Mouse (Mus musculus): Measurements from ENCODE around the gene Igfbp7. TPM values are rescaled to one million over a fixed set of nuclear protein-coding genes. Genes with fewer than 3 reads are reported as not detected.
A peak's percentile ranks its signal among the peaks of the same experiment; 100 is the strongest.

Gene Igfbp7
- polyA plus RNA-seq, 1 experiment, result 201 TPM

DNA sequence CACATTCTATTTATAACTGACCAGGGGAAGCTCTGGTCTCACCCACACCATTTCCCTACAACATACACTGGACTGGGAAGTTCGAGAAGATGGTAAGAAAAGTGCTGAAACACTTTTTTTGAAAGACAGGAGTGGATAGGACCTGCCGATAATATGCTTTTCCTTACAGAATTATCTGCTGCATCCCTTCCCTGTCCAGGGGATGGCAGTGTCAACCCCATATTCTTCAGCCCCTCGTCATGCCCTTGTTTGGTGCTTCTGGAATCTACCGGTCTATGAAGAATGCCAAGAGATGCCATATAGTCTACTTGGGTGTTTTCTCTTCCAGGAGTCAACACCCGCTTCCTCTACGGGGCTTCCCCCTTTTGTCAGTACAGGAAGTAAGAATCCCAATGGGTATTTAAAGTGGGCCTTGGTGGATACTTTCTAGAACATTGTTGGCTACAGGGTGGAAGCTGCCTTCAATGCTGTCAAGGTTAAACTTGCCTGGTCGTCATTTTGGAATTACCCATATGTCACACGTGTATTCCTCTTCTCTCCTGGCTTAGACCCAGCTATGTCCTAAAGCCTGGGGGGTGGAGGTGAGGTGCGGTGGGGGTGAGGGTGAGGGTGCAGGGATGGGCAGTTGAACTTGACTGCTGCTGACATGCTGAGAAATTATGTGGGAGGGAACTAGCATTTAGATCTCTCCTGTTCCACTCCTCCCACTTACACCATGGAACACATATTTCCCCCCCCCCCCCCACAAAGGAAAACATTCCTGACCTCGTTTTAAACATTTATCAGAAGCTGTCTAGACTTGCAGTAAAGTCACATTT lies 21.0 kb downstream of the Igfbp7 start:
- H3K36me3 ChIP-seq (ENCODE audit: control insufficient read depth, insufficient read depth), result no peaks in the 10 kb centered on the region
- H3K79me2 ChIP-seq (ENCODE audit: control insufficient read depth, insufficient read depth), result no peaks in the 10 kb centered on the region
- no peak overlapping the region for H3ac ChIP-seq (ENCODE audit: control insufficient read depth, insufficient read length)
- H3K27me3 ChIP-seq (ENCODE audit: control insufficient read depth, insufficient read depth, insufficient read length), result no peaks in the 10 kb centered on the region
- H3K4me2 ChIP-seq (ENCODE audit: low read depth), result peak overlapping the region; percentile 62
- no peak for TF ChIP-seq USF1 (IDR thresholded peaks at IDR 0.05; ENCODE audit: low read depth)
- H3K4me3 ChIP-seq, result no peak overlapping the region

DNA sequence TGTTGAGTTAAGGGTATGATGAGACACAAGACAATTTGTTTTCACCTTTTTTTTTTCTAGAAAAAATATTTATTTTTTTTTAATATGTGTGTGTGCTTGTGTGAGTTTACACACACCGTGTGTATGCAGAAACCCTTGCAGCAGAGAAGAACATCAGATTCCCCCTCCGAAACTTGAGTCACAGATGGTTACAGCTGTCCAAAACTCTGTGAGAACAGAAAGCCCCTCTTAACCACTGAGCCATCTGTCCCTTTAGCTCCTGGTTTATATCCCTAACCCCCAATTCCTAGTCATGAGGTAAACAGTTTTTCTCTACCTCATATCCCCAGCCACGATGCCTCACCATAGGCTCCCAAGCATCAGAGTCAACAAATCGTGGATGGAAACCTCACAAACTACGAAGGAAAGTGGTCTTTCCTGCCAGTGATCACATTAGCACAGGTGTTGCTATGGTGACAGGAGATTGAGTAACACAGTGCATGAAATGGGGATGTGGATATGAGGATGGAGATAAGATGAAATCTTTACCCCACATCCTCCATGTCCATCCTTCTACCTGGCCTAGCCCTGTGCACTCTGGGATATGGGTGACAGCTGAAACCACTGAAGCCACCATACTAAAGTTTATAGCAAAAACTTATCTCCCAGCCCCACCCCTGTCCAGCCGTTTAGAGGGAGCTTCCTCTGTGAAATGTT lies 21.8 kb downstream of the Igfbp7 start:
- no peak for TF ChIP-seq CEBPB (IDR thresholded peaks at IDR 0.05; ENCODE audit: insufficient read depth, poor library complexity, severe bottlenecking)
- H3ac ChIP-seq (ENCODE audit: control insufficient read depth, insufficient read length), result no peak overlapping the region
- H3K79me2 ChIP-seq (ENCODE audit: control insufficient read depth, insufficient read depth), result no peaks in the 10 kb centered on the region
- no peaks in the 10 kb centered on the region for H3K27me3 ChIP-seq (ENCODE audit: control insufficient read depth, insufficient read depth, insufficient read length)
- H3K4me2 ChIP-seq (ENCODE audit: low read depth), result peak overlapping the region; percentile 62
- H3K36me3 ChIP-seq (ENCODE audit: control insufficient read depth, insufficient read depth), result no peaks in the 10 kb centered on the region
- no peak overlapping the region for H3K4me3 ChIP-seq

DNA sequence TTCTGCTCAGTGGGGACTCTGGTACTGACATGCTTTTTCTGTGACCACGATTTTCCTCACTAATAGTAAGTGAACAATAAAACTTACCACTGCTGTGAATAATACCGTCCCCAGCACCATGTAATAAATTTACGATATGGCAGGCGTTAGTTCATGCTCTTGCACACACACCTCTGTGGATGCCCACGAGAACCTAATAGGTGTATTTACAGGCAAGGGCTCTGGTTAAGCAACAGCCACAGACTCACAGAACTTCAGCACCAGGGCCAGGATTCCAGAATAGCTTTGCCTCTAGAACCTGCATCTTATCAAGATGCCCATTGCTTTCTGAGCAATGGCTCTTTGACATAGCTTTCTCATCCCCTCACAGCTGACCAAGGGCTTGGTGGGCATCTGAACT lies 22.6 kb downstream of the Igfbp7 start:
- no peaks in the 10 kb centered on the region for H3K36me3 ChIP-seq (ENCODE audit: control insufficient read depth, insufficient read depth)
- H3K27me3 ChIP-seq (ENCODE audit: control insufficient read depth, insufficient read depth, insufficient read length), result no peaks in the 10 kb centered on the region
- peaks cover 5% of the 10 kb centered on the region for H3K79me2 ChIP-seq (ENCODE audit: control insufficient read depth, insufficient read depth)
- H3K4me3 ChIP-seq, result no peak overlapping the region
- TF ChIP-seq REST (IDR thresholded peaks at IDR 0.05; ENCODE audit: insufficient read depth, insufficient read length), result no peak
- no peak overlapping the region for H3ac ChIP-seq (ENCODE audit: control insufficient read depth, insufficient read length)
- no peak overlapping the region for H3K4me2 ChIP-seq (ENCODE audit: low read depth)

DNA sequence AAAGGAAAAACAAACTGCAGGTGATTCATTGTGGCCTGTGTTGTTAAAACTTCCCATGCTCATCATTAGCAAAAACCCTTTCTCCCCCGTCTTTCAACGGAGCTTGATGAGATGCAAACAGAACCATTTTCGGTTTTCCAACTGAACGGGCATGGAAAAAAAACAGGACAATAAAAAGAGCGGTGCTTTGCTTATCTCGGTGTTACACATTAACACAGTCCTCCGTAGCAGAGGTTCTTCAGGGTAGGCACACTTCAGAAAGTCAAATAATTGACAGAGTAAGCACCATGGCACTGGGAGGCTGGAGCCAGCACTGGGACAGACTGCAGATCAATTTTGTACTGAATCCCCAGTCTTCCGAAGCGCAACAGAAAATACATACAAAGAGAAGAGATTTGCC lies 23.1 kb downstream of the Igfbp7 start:
- TF ChIP-seq MYOG (IDR thresholded peaks at IDR 0.05; ENCODE audit: control insufficient read depth in 1 of 3, insufficient read depth in 1 of 3, insufficient read length in 2 of 3, low read depth in 2 of 3) (no peak), E2F4 (IDR thresholded peaks at IDR 0.05; ENCODE audit: insufficient read depth) (no peak), SRF (IDR thresholded peaks at IDR 0.05; ENCODE audit: control insufficient read depth, insufficient read length, low read depth) (no peak), REST (IDR thresholded peaks at IDR 0.05; ENCODE audit: insufficient read depth, insufficient read length) (no peak), CEBPB (IDR thresholded peaks at IDR 0.05; ENCODE audit: insufficient read depth, poor library complexity, severe bottlenecking) (no peak), MYOD1 (IDR thresholded peaks at IDR 0.05; ENCODE audit: control insufficient read depth in 1 of 3, insufficient read length in 2 of 3, low read depth in 2 of 3) (no peak), USF1 (IDR thresholded peaks at IDR 0.05; ENCODE audit: low read depth) (no peak), MAX (IDR thresholded peaks at IDR 0.05; ENCODE audit: low read depth) (no peak), POLR2A (IDR thresholded peaks at IDR 0.05; ENCODE audit: insufficient read length, low read depth) (no peak), TCF3 (IDR thresholded peaks at IDR 0.05; ENCODE audit: insufficient read length, low read depth) (no peak), TCF12 (IDR thresholded peaks at IDR 0.05; ENCODE audit: insufficient read depth, poor library complexity, severe bottlenecking) (no peak), POLR2AphosphoS2 (IDR thresholded peaks at IDR 0.05; ENCODE audit: insufficient read length, low read depth) (no peak)
- no peaks in the 10 kb centered on the region for H3K27me3 ChIP-seq (ENCODE audit: control insufficient read depth, insufficient read depth, insufficient read length)
- no peak overlapping the region for H3K4me3 ChIP-seq
- no peak overlapping the region for H3ac ChIP-seq (ENCODE audit: control insufficient read depth, insufficient read length)
- peaks cover 5% of the 10 kb centered on the region for H3K79me2 ChIP-seq (ENCODE audit: control insufficient read depth, insufficient read depth)
- no peak overlapping the region for H3K4me2 ChIP-seq (ENCODE audit: low read depth)
- no peaks in the 10 kb centered on the region for H3K36me3 ChIP-seq (ENCODE audit: control insufficient read depth, insufficient read depth)

DNA sequence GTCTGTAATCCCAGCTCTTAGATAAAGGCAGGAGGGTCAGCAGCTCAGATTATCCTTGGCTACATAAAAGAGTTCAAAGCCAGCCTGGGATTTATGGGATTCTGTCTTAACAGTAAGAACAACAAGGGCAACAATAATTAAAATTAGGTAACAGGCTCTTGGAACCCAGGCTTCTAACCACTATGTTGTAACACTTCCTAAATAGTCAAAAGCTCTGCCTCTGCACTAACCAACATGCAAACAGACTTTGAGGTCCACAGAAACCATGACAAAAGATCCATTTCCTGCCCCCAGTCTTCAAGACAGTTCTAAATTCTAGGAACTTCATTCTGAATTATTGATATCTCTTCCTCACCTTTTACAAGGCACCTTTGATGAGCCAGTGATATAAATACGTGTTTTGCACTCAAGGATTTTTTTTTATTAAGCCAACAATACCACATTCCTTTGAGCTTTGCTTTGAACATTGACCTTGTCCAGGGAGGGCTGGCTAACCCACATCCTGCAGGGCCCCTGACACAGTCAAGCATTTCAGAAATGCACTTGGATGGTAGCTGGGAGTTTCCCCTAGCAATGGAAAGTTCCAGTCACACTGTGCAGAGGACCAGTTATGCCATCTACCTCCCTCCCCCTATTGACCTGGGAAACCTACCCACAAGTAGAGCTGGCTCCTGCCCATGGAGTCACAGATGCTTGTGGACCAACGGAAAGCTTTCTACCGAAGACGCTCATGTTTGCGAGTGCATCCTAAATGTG lies 23.9 kb downstream of the Igfbp7 start:
- no peak overlapping the region for H3ac ChIP-seq (ENCODE audit: control insufficient read depth, insufficient read length)
- peaks cover 5% of the 10 kb centered on the region for H3K79me2 ChIP-seq (ENCODE audit: control insufficient read depth, insufficient read depth)
- H3K36me3 ChIP-seq (ENCODE audit: control insufficient read depth, insufficient read depth), result no peaks in the 10 kb centered on the region
- H3K4me2 ChIP-seq (ENCODE audit: low read depth), result no peak overlapping the region
- H3K27me3 ChIP-seq (ENCODE audit: control insufficient read depth, insufficient read depth, insufficient read length), result no peaks in the 10 kb centered on the region
- no peak overlapping the region for H3K4me3 ChIP-seq
- TF ChIP-seq TCF12 (IDR thresholded peaks at IDR 0.05; ENCODE audit: insufficient read depth, poor library complexity, severe bottlenecking) (no peak), MYOD1 (IDR thresholded peaks at IDR 0.05; ENCODE audit: control insufficient read depth in 1 of 3, insufficient read length in 2 of 3, low read depth in 2 of 3) (no peak)
